Mouse (Mus musculus) ES-Bruce4 (cell line): Measurements from ENCODE around the gene Zbtb20.

Source experiments
- CTCF ChIP-seq: IDR thresholded peaks from one replicate; pipeline ENCODE4 v1.8.1; 2011; ENCODE audit warnings: low read depth, low read length
- POLR2A ChIP-seq: IDR thresholded peaks from one replicate; pipeline ENCODE4 v1.8.1; 2011; ENCODE audit warnings: low read length; ENCODE audit not compliant: insufficient read depth

GRCm38 (mm10) chr16:43690211-43690690 lies 814.6 kb downstream of the Zbtb20 start:
- TF ChIP-seq POLR2A (no peak), CTCF (no peak)
